Mouse (Mus musculus) neural tube, embryonic 15.5 days (tissue): ENCODE measurements around the gene Plekha6. TPM values are rescaled to one million over a fixed set of nuclear protein-coding genes. Genes with fewer than 3 reads are reported as not detected.
A peak's percentile ranks its signal among the peaks of the same experiment; 100 is the strongest.

Experiments used
- ATAC-seq: fragments of 200-750 bp; cut with Nextera tagmentation; 2 replicates; pipeline ENCODE4 v1.8.0; 2017; ENCODE audit warnings: mild to moderate bottlenecking, moderate TSS enrichment, moderate library complexity; ENCODE audit not compliant: low FRiP score
- H3K27ac ChIP-seq: fragments of 300-500 bp; sonication (generic); replicated peaks from 2 replicates; pipeline ENCODE4 v1.5.1; 2015; ENCODE audit warnings: mild to moderate bottlenecking, inconsistent platforms
- H3K27me3 ChIP-seq: fragments of 300-500 bp; sonication (generic); replicated peaks from 2 replicates; pipeline ENCODE4 v1.6.1; 2015; ENCODE audit warnings: inconsistent platforms
- H3K36me3 ChIP-seq: fragments of 300-500 bp; sonication (generic); 2 replicates; pipeline ENCODE4 v1.6.1; 2015; ENCODE audit warnings: inconsistent platforms
- H3K4me1 ChIP-seq: fragments of 300-500 bp; sonication (generic); 2 replicates; pipeline ENCODE4 v1.6.1; 2015; ENCODE audit warnings: inconsistent platforms
- H3K4me2 ChIP-seq: fragments of 300-500 bp; sonication (generic); 2 replicates; pipeline ENCODE4 v1.6.1; 2015; ENCODE audit warnings: inconsistent platforms, mild to moderate bottlenecking, moderate library complexity
- H3K4me3 ChIP-seq: fragments of 300-500 bp; sonication (generic); replicated peaks from 2 replicates; pipeline ENCODE4 v1.5.1; 2015; ENCODE audit warnings: mild to moderate bottlenecking, inconsistent platforms
- H3K9ac ChIP-seq: fragments of 300-500 bp; sonication (generic); replicated peaks from 2 replicates; pipeline ENCODE4 v1.6.1; 2015; ENCODE audit warnings: mild to moderate bottlenecking, inconsistent platforms
- H3K9me3 ChIP-seq: fragments of 300-500 bp; sonication (generic); replicated peaks from 2 replicates; pipeline ENCODE4 v1.6.1; 2016; ENCODE audit warnings: inconsistent platforms
- WGBS: fragments of 180-500 bp; shearing (Covaris S2); methylation state at CpG from one replicate; pipeline ENCODE4 v1.1.7; 2015; ENCODE audit warnings: mixed read lengths; 5-methylcytosine and 5-hydroxymethylcytosine counted together
- polyA plus RNA-seq: library from polyadenylated mRNA; unstranded; fragments of >200 nt; fragmentation: Nextera tagmentation; extraction: Ambion mirVana; gene quantifications from 2 replicates; pipeline ENCODE4 v1.2.1, GENCODE M21; 2015

Gene Plekha6
- polyA plus RNA-seq, 1 experiment from 2014 or later: 20.5 TPM

- Histone ChIP-seq H3K4me2 (no peak overlapping the region), H3K9ac (no peak overlapping the region), H3K4me1 (peaks cover 43% of the 10 kb centered on the region), H3K27ac (no peak overlapping the region), H3K4me3 (no peak overlapping the region), H3K27me3 (no peaks in the 10 kb centered on the region), H3K36me3 (no peaks in the 10 kb centered on the region), H3K9me3 (no peaks in the 10 kb centered on the region)
- 26% methylated on average over 6 of the region's 6 CpGs for WGBS
- no peak for ATAC-seq
Observed at GRCm38 (mm10) chr1:133222445-133222995, 58.5 kb downstream of the Plekha6 start.

DNA sequence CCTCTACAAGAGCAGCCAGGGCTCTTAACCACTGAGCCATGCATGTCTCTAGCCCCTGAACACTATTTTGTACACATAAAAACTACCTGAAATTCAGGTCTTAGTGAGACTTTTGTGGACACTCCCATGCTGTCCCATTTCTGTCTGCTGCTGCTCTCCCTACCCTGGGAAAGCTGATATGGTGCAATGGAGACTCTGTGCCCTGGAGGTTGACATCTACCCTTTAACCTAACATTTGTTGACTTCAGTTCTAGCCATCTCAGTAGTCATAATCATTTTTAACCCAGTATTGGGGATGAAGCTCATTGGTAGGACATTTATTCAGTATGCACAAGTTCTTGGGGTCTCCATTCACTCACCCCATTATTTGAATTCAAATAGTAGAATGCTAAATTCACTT, 60.7 kb downstream of the Plekha6 start:
- no peak overlapping the region for H3K4me3 ChIP-seq

GRCm38 (mm10) chr1:133225137-133225536, 61.1 kb downstream of the Plekha6 start:
- 76% methylated on average over 3 of the region's 3 CpGs for WGBS
- Histone ChIP-seq H3K4me3 (no peak overlapping the region), H3K4me1 (peaks cover 49% of the 10 kb centered on the region), H3K4me2 (no peak overlapping the region), H3K27me3 (no peaks in the 10 kb centered on the region), H3K36me3 (no peaks in the 10 kb centered on the region), H3K27ac (no peak overlapping the region), H3K9ac (no peak overlapping the region), H3K9me3 (no peaks in the 10 kb centered on the region)
- no peak for ATAC-seq

More for the DNA sequence above, 60.7 kb downstream of the Plekha6 start:
- no peak for ATAC-seq
- H3K27me3 ChIP-seq: no peaks in the 10 kb centered on the region
- H3K27ac ChIP-seq: no peak overlapping the region
- H3K4me2 ChIP-seq: no peak overlapping the region
- no peak overlapping the region for H3K9ac ChIP-seq
- H3K36me3 ChIP-seq: no peaks in the 10 kb centered on the region
- H3K9me3 ChIP-seq: no peaks in the 10 kb centered on the region
- peaks cover 49% of the 10 kb centered on the region for H3K4me1 ChIP-seq

- no peak overlapping the region for H3K4me3 ChIP-seq
- H3K36me3 ChIP-seq: no peaks in the 10 kb centered on the region
- H3K27ac ChIP-seq: no peak overlapping the region
- no peak overlapping the region for H3K4me2 ChIP-seq
- no peak for ATAC-seq
- H3K9ac ChIP-seq: no peak overlapping the region
- WGBS: 80% methylated on average over 2 of the region's 2 CpGs
- H3K9me3 ChIP-seq: no peaks in the 10 kb centered on the region
- peaks cover 49% of the 10 kb centered on the region for H3K4me1 ChIP-seq
- H3K27me3 ChIP-seq: no peaks in the 10 kb centered on the region
Observed at GRCm38 (mm10) chr1:133225561-133225960, 61.6 kb downstream of the Plekha6 start.

GRCm38 (mm10) chr1:133225963-133226660, 62.1 kb downstream of the Plekha6 start:
- no peak overlapping the region for H3K9ac ChIP-seq
- H3K9me3 ChIP-seq: no peaks in the 10 kb centered on the region
- H3K4me2 ChIP-seq: no peak overlapping the region
- no peaks in the 10 kb centered on the region for H3K36me3 ChIP-seq
- WGBS: 35% methylated on average over 9 of the region's 9 CpGs
- no peaks in the 10 kb centered on the region for H3K27me3 ChIP-seq
- ATAC-seq: no peak
- peak overlapping the region; percentile 54; the same call in 1 of the 2 replicates for H3K27ac ChIP-seq
- no peak overlapping the region for H3K4me3 ChIP-seq
- peaks cover 49% of the 10 kb centered on the region for H3K4me1 ChIP-seq

DNA sequence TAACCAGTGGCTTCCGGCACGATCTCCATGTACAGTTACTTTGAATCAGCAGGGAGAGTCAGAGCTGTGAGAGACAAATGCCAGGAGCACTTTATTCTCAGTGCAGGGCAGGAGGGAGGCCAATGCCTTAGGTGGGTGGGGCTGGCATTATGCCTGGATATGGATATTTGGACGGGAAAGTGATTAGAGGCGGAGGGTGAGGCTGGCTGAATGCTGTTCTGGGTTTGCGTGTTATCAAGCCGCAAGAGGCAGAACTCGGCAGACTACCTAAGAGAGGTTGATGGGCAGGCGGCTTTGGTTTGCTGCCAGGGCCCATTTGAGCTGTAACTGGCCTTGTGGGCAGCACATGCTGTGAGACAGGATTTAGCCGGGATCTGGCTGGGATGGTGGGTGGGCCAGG, 62.9 kb downstream of the Plekha6 start:
- no peak overlapping the region for H3K4me3 ChIP-seq
- 22% methylated on average over 9 of the region's 9 CpGs for WGBS
- no peak overlapping the region for H3K9ac ChIP-seq
- H3K27me3 ChIP-seq: no peaks in the 10 kb centered on the region
- no peak for ATAC-seq
- peak overlapping the region; percentile 54 for H3K27ac ChIP-seq
- no peaks in the 10 kb centered on the region for H3K36me3 ChIP-seq
- no peak overlapping the region for H3K4me2 ChIP-seq
- peaks cover 47% of the 10 kb centered on the region for H3K4me1 ChIP-seq
- H3K9me3 ChIP-seq: no peaks in the 10 kb centered on the region

DNA sequence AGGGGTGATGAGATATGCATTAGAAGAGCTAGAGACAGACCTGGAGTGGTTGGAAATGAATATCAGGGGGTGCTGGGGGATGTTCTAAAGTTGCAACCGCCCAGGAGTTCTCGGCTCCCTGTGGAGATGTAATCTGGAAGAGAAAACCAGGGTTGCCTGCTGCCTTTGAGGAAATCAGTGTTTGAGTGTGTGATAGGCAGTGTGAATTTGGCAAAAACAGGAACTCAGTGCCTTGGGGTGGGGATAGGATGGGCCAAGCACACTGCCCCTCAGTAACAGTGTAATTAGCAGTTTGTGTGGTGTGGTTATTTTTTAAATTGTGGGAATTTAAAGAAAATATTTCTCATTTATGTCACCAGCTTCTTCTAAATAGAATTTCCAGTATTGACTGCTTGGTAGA, 63.4 kb downstream of the Plekha6 start:
- ATAC-seq: no peak
- peaks cover 43% of the 10 kb centered on the region for H3K4me1 ChIP-seq
- WGBS: 38% methylated on average over 2 of the region's 2 CpGs

DNA sequence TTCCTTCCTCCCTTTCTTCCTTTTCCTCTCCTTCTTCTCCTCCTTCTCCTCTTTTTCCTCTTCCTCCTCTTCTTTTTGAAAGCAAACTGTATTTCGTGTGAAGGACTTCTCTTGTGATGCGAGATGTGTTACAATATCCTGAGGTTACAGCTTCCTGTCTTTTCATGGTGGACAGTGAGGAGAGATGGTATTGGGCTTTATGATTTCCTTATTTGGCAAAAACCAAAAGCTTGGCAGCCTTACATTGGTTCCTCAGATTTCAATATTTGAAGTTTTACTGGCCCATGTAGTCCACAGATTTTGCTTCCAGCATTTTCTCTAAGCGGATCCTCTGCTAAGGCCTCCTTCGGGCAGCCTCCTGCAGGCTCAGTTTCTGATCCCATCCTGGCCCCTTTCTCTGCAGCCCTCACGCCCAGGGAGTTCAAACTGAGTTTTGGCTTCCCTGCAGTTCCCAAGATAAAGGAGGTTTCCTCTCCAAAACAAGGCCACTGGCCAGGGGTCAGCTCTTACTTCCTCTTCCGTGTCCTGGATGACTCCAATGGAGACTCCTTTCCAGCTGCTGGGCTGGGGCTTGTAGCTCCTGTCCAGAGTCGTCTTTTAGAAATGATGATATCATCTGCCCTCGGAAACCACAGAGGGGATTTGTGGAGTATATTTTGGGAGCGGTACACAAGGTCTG, 64.9 kb downstream of the Plekha6 start:
- Histone ChIP-seq H3K9me3 (no peaks in the 10 kb centered on the region), H3K9ac (no peak overlapping the region), H3K27me3 (no peaks in the 10 kb centered on the region), H3K4me2 (no peak overlapping the region), H3K36me3 (no peaks in the 10 kb centered on the region), H3K27ac (no peak overlapping the region), H3K4me3 (no peak overlapping the region), H3K4me1 (peaks cover 31% of the 10 kb centered on the region)
- 66% methylated on average over 9 of the region's 9 CpGs for WGBS
- ATAC-seq: no peak

More for the DNA sequence above, 63.4 kb downstream of the Plekha6 start:
- Histone ChIP-seq H3K9ac (no peak overlapping the region), H3K4me2 (no peak overlapping the region), H3K4me3 (no peak overlapping the region), H3K27ac (peak overlapping the region; percentile 54), H3K27me3 (no peaks in the 10 kb centered on the region), H3K9me3 (no peaks in the 10 kb centered on the region), H3K36me3 (no peaks in the 10 kb centered on the region)

GRCm38 (mm10) chr1:133231523-133232193, 67.6 kb downstream of the Plekha6 start:
- Histone ChIP-seq H3K36me3 (no peaks in the 10 kb centered on the region), H3K27ac (no peak overlapping the region), H3K4me1 (peaks cover 24% of the 10 kb centered on the region), H3K9ac (no peak overlapping the region), H3K9me3 (no peaks in the 10 kb centered on the region), H3K4me3 (no peak overlapping the region), H3K4me2 (no peak overlapping the region), H3K27me3 (no peaks in the 10 kb centered on the region)
- 97% methylated on average over 7 of the region's 7 CpGs for WGBS
- no peak for ATAC-seq

DNA sequence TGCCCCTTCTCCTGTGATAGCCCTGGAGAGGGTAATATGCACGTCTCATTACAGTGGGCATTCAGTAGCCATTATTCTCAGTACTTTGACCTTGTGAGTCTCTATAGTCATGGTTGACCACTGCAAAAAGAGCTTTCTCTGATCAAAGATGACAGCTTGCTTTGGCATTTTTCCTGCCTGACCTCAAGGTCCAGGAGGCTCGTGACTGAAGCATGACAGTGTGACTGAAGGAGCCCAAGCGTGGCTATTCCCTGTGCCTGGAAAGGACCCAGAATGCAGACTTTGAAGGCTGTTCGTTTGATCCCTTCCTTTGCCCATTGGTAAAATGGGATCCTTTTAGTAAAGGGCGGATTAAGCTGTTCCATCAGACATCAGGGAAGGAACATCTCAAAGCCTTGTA, 71.9 kb downstream of the Plekha6 start:
- Histone ChIP-seq H3K9me3 (no peaks in the 10 kb centered on the region), H3K27ac (no peak overlapping the region), H3K4me3 (no peak overlapping the region), H3K36me3 (no peaks in the 10 kb centered on the region; the same call in 1 of the 2 replicates), H3K4me1 (peaks cover 18% of the 10 kb centered on the region), H3K9ac (no peak overlapping the region), H3K4me2 (no peak overlapping the region), H3K27me3 (no peaks in the 10 kb centered on the region)
- WGBS: 68% methylated on average over 5 of the region's 5 CpGs
- no peak for ATAC-seq

- peak; percentile 30; the same call in 1 of the 2 replicates for ATAC-seq
- Histone ChIP-seq H3K4me2 (no peak overlapping the region), H3K27me3 (no peaks in the 10 kb centered on the region), H3K36me3 (no peaks in the 10 kb centered on the region; the same call in 1 of the 2 replicates), H3K9me3 (no peaks in the 10 kb centered on the region), H3K4me1 (peaks cover 23% of the 10 kb centered on the region), H3K27ac (no peak overlapping the region), H3K9ac (no peak overlapping the region), H3K4me3 (no peak overlapping the region)
- 36% methylated on average over 8 of the region's 8 CpGs for WGBS
Observed at GRCm38 (mm10) chr1:133236693-133237440, 72.9 kb downstream of the Plekha6 start.
